Mouse (Mus musculus) left cerebral cortex, postnatal 25 days (tissue): ENCODE measurements around the gene Arid1b. TPM values are rescaled to one million over a fixed set of nuclear protein-coding genes. Genes with fewer than 3 reads are reported as not detected.
"Not testable (repeated sequence)": the region's sequence is repeated elsewhere in the genome, so short reads cannot be mapped to it uniquely, and the experiment has no call there.

Experiments
- DNase-seq, 2 experiments: peaks; one replicate each; pipeline ENCODE4 v3.0.0; 2022; ENCODE audit warnings: low spot score in 2 of 2, mixed read lengths in 1 of 2
- intact Hi-C: fragments of 180-260 bp; cut with DNase I; formaldehyde crosslinking; loops from one replicate; pipeline ENCODE4 v1.15.1; 2025
- total RNA-seq, 2 experiments: library from RNA; stranded (reverse); gene quantifications; 2 replicates each; pipeline ENCODE4 v1.2.3; 2021

Gene Arid1b
- total RNA-seq, 2 experiments from 2014 or later, result 73.6 to 79.6 TPM

GRCm38 (mm10) chr17:5074752-5075506 is 80.8 kb downstream of the Arid1b start:
- no peak for DNase-seq
- intact Hi-C loops, result no loop called here

GRCm38 (mm10) chr17:5077996-5078395 is 83.9 kb downstream of the Arid1b start:
- no peak for DNase-seq
- intact Hi-C loops, result no loop called here

- DNase-seq, result no peak
- intact Hi-C loops, result no loop called here
These were observed 84.4 kb downstream of the Arid1b start for GRCm38 (mm10) chr17:5078576-5078975.

- intact Hi-C loops, result no loop called here
- no peak for DNase-seq
These were observed 86.8 kb downstream of the Arid1b start for GRCm38 (mm10) chr17:5080884-5081419.

GRCm38 (mm10) chr17:5082274-5082673 is 88.1 kb downstream of the Arid1b start:
- DNase-seq, result peak in 1 of 2 experiments; percentile 28
- intact Hi-C loops, result no loop called here

GRCm38 (mm10) chr17:5083497-5083896 is 89.4 kb downstream of the Arid1b start:
- no peak for DNase-seq
- intact Hi-C loops, result no loop called here

- intact Hi-C loops, result no loop called here
- peak in 1 of 2 experiments; percentile 68 for DNase-seq
These were observed 90.0 kb downstream of the Arid1b start for GRCm38 (mm10) chr17:5084139-5084538.

GRCm38 (mm10) chr17:5085004-5085403 is 90.9 kb downstream of the Arid1b start:
- intact Hi-C loops, result no loop called here
- no peak for DNase-seq

GRCm38 (mm10) chr17:5085942-5086341 is 91.8 kb downstream of the Arid1b start:
- intact Hi-C loops, result no loop called here
- DNase-seq, result no peak

- intact Hi-C loops, DNase-seq: not testable (repeated sequence)
These were observed 94.1 kb downstream of the Arid1b start for GRCm38 (mm10) chr17:5088241-5088640.

GRCm38 (mm10) chr17:5088822-5089221 is 94.7 kb downstream of the Arid1b start:
- no peak for DNase-seq
- intact Hi-C loops, result no loop called here

GRCm38 (mm10) chr17:5089541-5089940 is 95.4 kb downstream of the Arid1b start:
- intact Hi-C loops, result no loop called here

GRCm38 (mm10) chr17:5091490-5091889 is 97.4 kb downstream of the Arid1b start:
- intact Hi-C loops, result no loop called here
- DNase-seq, result no peak

More at GRCm38 (mm10) chr17:5089541-5089940, 95.4 kb downstream of the Arid1b start:
- no peak for DNase-seq

GRCm38 (mm10) chr17:5091934-5092333 is 97.8 kb downstream of the Arid1b start:
- intact Hi-C loops, result no loop called here
- DNase-seq, result no peak

GRCm38 (mm10) chr17:5093343-5093742 is 99.2 kb downstream of the Arid1b start:
- intact Hi-C loops, result not testable (repeated sequence)

GRCm38 (mm10) chr17:5094636-5095035 is 100.5 kb downstream of the Arid1b start:
- no peak for DNase-seq
- intact Hi-C loops, result no loop called here

More at GRCm38 (mm10) chr17:5093343-5093742, 99.2 kb downstream of the Arid1b start:
- not testable (repeated sequence) for DNase-seq

GRCm38 (mm10) chr17:5095741-5096140 is 101.6 kb downstream of the Arid1b start:
- intact Hi-C loops, result no loop called here
- no peak for DNase-seq

GRCm38 (mm10) chr17:5097046-5097445 is 102.9 kb downstream of the Arid1b start:
- no peak for DNase-seq
- intact Hi-C loops, result no loop called here

GRCm38 (mm10) chr17:5097545-5098475 is 103.7 kb downstream of the Arid1b start:
- intact Hi-C loops, result no loop called here
- no peak for DNase-seq

- intact Hi-C loops, result no loop called here
These were observed 104.6 kb downstream of the Arid1b start for GRCm38 (mm10) chr17:5098727-5099126.

More at GRCm38 (mm10) chr17:5098727-5099126, 104.6 kb downstream of the Arid1b start:
- no peak for DNase-seq
